Mouse (Mus musculus): Measurements from ENCODE around the gene Ptprk. TPM values are rescaled to one million over a fixed set of nuclear protein-coding genes. Genes with fewer than 3 reads are reported as not detected.

The Ptprk gene
- total and polyA plus RNA-seq, 2 experiments from 2014 or later: 25.6 to 70.3 TPM

DNA sequence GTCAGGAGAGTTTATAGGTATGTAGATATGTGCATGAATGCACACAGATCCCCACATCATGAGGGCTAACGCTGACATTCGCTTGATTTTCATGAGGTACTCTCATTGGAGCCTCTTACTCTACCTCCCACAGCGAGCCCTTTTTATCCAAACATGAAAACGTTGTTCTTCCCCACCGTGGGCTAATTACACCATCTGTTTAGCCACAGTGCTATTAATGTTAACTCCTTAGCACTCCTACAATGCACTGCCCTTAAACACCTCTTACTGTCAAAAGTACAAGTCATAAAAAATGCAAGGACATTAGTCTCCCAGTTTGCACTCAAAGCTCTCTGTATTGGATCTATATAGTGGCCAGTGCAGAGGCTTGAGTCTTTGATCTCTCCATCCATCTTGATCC is 70.7 kb downstream of the Ptprk start:
- no peak overlapping the region for H3K4me2 ChIP-seq (ENCODE audit: low read depth, low read length)
- ATAC-seq (ENCODE audit: insufficient read depth, low read depth): no peak
- H3K4me3 ChIP-seq (ENCODE audit: low read depth, low read length): no peak overlapping the region

DNA sequence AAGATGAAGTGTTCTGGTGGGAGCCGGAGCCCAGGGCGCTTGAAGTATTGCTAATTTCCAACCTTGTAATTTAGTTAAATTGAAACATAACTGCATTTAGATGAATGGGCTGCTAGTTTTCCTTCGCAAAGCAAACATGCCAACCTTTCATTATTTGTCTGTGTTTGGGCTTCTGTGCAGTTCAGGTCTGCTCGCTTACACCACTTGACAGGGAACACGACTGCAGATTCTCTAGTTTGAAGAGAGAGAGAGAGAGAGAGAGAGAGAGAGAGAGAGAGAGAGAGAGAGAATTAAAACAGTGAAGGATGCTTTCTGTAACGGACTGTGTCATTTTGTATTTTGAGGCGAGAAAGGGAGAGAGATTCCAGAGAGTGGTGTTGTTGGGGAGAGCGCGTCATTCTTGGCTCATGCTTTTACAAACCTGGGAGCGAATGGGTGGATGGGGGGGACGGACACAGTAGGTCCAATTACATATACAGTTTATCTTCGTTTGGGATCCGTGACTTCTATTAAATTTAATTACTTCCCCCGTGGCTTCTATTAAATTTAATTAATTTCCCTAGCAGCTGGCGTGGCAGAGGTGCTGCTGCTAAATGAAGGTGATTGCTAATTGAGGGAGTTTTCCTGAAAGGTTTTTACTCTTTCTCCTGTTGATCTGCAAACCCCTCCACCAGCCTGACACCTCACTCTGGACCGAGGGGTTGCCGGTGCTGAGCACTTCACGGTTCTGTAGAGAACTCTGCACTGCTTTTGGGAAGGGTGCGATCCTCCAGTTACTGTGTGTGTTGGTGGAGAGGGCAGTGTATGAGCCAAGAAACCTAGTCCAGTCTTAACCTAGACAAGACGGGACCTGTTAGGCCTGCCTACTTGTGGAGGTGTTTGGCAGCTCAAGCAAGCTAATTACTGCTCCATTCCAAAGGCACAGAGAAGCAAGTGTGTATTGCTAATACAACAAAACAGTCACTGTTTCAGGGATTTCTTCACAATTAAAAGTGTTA is 81.4 kb downstream of the Ptprk start:
- H3K4me2 ChIP-seq (ENCODE audit: low read depth, low read length): no peak overlapping the region
- no peaks in the 10 kb centered on the region for H3K36me3 ChIP-seq (replicated peaks; ENCODE audit: control insufficient read depth, insufficient read depth, low read length)
- no peaks in the 10 kb centered on the region for H3K4me1 ChIP-seq (ENCODE audit: control insufficient read depth, insufficient read depth)
- H3K9ac ChIP-seq (replicated peaks; ENCODE audit: low read depth, low read length): no peak overlapping the region
- H3K4me3 ChIP-seq (ENCODE audit: low read depth, low read length): no peak overlapping the region
- no peaks in the 10 kb centered on the region for H3K9me3 ChIP-seq (replicated peaks; ENCODE audit: control insufficient read depth, low read length)
- H3K27me3 ChIP-seq (ENCODE audit: control insufficient read depth, insufficient read depth, low read length): no peaks in the 10 kb centered on the region
- no peak for TF ChIP-seq CTCF (IDR thresholded peaks at IDR 0.05; ENCODE audit: low read depth)
- no peak for TF ChIP-seq EP300 (IDR thresholded peaks at IDR 0.05; ENCODE audit: low read depth)
- 79% methylated on average over 20 of the region's 20 CpGs for WGBS
- no peak for DNase-seq (ENCODE audit: low spot score)
- no peak overlapping the region for H3K27ac ChIP-seq (ENCODE audit: low read depth)
- no peak for ATAC-seq (ENCODE audit: insufficient read depth, low read depth)

More for the DNA sequence above, 70.7 kb downstream of the Ptprk start:
- Histone ChIP-seq H3K27ac (ENCODE audit: low read depth) (no peak overlapping the region), H3K9ac (replicated peaks; ENCODE audit: low read depth, low read length) (no peak overlapping the region), H3K9me3 (replicated peaks; ENCODE audit: control insufficient read depth, low read length) (no peaks in the 10 kb centered on the region), H3K4me1 (ENCODE audit: control insufficient read depth, insufficient read depth) (peaks cover 13% of the 10 kb centered on the region; the same call in 1 of the 2 replicates), H3K27me3 (ENCODE audit: control insufficient read depth, insufficient read depth, low read length) (no peaks in the 10 kb centered on the region), H3K36me3 (replicated peaks; ENCODE audit: control insufficient read depth, insufficient read depth, low read length) (no peaks in the 10 kb centered on the region)
- TF ChIP-seq EP300 (IDR thresholded peaks at IDR 0.05; ENCODE audit: low read depth) (no peak), CTCF (IDR thresholded peaks at IDR 0.05; ENCODE audit: low read depth) (no peak)
- WGBS: 77% methylated on average over 5 of the region's 5 CpGs
- DNase-seq (ENCODE audit: low spot score): no peak

DNA sequence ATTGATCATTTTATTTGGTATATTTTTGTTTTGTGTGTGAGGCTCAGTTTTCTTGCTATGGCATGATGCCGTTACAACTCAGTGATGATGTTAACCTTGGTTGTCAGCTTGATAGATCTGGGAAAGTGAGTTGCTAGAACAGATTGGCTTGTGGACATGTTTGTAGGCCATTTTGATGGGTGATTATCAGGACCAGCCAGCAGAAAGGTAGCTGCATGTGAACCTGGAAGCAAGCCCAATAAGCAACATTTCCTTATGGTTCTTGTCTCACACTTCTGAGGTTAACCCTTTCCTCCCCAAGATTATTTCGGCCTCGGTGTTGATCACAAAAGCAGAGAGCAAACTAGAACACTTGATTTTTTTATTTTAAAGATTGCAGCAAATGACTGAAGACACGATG is 85.1 kb downstream of the Ptprk start:
- 88% methylated on average over 4 of the region's 4 CpGs for WGBS
- no peak overlapping the region for H3K4me3 ChIP-seq (ENCODE audit: low read depth, low read length)
- no peak overlapping the region for H3K27ac ChIP-seq (ENCODE audit: low read depth)
- no peak for TF ChIP-seq CTCF (IDR thresholded peaks at IDR 0.05; ENCODE audit: low read depth)
- TF ChIP-seq EP300 (IDR thresholded peaks at IDR 0.05; ENCODE audit: low read depth): no peak
- no peaks in the 10 kb centered on the region for H3K9me3 ChIP-seq (replicated peaks; ENCODE audit: control insufficient read depth, low read length)
- no peaks in the 10 kb centered on the region for H3K36me3 ChIP-seq (replicated peaks; ENCODE audit: control insufficient read depth, insufficient read depth, low read length)
- no peak overlapping the region for H3K9ac ChIP-seq (replicated peaks; ENCODE audit: low read depth, low read length)
- no peak for ATAC-seq (ENCODE audit: insufficient read depth, low read depth)
- no peak overlapping the region for H3K4me2 ChIP-seq (ENCODE audit: low read depth, low read length)
- H3K27me3 ChIP-seq (ENCODE audit: control insufficient read depth, insufficient read depth, low read length): no peaks in the 10 kb centered on the region
- H3K4me1 ChIP-seq (ENCODE audit: control insufficient read depth, insufficient read depth): peaks cover 11% of the 10 kb centered on the region
- no peak for DNase-seq (ENCODE audit: low spot score)

DNA sequence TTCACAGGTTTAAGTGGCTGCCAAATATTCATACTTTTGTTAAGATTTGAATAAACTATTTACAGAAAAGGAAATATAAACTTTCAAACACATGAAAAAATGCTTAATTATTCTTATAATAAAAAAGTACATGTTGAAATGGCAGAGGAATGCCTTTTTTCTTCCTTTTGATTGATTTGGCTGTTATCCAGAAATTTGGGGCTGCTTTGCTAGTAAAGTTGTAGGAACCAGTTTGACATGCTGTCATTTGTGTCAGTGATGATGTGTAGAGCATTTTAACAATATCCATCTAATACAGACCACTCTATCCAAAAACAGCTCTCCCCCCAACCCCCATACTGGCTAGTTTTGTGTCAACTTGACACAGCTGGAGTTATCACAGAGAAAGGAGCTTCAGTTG is 86.7 kb downstream of the Ptprk start:
- Histone ChIP-seq H3K27me3 (ENCODE audit: control insufficient read depth, insufficient read depth, low read length) (no peaks in the 10 kb centered on the region), H3K9ac (replicated peaks; ENCODE audit: low read depth, low read length) (no peak overlapping the region), H3K4me2 (ENCODE audit: low read depth, low read length) (no peak overlapping the region), H3K9me3 (replicated peaks; ENCODE audit: control insufficient read depth, low read length) (no peaks in the 10 kb centered on the region), H3K27ac (ENCODE audit: low read depth) (no peak overlapping the region), H3K4me1 (ENCODE audit: control insufficient read depth, insufficient read depth) (peaks cover 13% of the 10 kb centered on the region), H3K4me3 (ENCODE audit: low read depth, low read length) (no peak overlapping the region), H3K36me3 (replicated peaks; ENCODE audit: control insufficient read depth, insufficient read depth, low read length) (no peaks in the 10 kb centered on the region)
- DNase-seq (ENCODE audit: low spot score): no peak
- ATAC-seq (ENCODE audit: insufficient read depth, low read depth): no peak
- no peak for TF ChIP-seq CTCF (IDR thresholded peaks at IDR 0.05; ENCODE audit: low read depth)
- no peak for TF ChIP-seq EP300 (IDR thresholded peaks at IDR 0.05; ENCODE audit: low read depth)

DNA sequence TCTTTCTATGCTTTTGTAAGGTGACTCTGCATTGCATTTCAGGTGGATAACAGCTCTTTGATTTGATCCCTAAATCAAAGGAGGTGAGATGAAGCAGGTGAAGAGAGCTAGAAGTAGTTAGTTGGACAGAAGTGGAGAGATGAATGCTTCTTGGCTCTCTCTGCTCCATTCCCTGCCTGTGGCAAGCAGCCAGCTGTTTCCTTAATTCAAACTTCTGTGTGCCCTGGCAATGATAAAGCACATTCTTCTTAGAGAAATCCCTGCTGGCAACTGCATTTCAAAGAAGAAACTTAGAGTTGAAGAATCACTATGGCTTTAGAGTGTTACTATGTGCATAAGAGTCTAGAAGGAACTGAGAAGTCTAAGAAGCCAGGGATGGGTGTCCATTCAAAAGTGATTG is 89.6 kb downstream of the Ptprk start:
- no peak overlapping the region for H3K4me3 ChIP-seq (ENCODE audit: low read depth, low read length)
- ATAC-seq (ENCODE audit: insufficient read depth, low read depth): no peak
- TF ChIP-seq EP300 (IDR thresholded peaks at IDR 0.05; ENCODE audit: low read depth) (no peak), CTCF (IDR thresholded peaks at IDR 0.05; ENCODE audit: low read depth) (no peak)
- peaks cover 25% of the 10 kb centered on the region for H3K4me1 ChIP-seq (ENCODE audit: control insufficient read depth, insufficient read depth)
- H3K9me3 ChIP-seq (replicated peaks; ENCODE audit: control insufficient read depth, low read length): no peaks in the 10 kb centered on the region
- DNase-seq (ENCODE audit: low spot score): no peak
- H3K4me2 ChIP-seq (ENCODE audit: low read depth, low read length): no peak overlapping the region
- no peaks in the 10 kb centered on the region for H3K36me3 ChIP-seq (replicated peaks; ENCODE audit: control insufficient read depth, insufficient read depth, low read length)
- no peaks in the 10 kb centered on the region for H3K27me3 ChIP-seq (ENCODE audit: control insufficient read depth, insufficient read depth, low read length)
- 0 out of 2 replicates have a peak overlapping the region, but pooled peaks have one; percentile 8 for H3K27ac ChIP-seq (ENCODE audit: low read depth)
- no peak overlapping the region for H3K9ac ChIP-seq (replicated peaks; ENCODE audit: low read depth, low read length)
